Mouse (Mus musculus) mesoderm, embryonic 11.5 days (tissue): ENCODE results near the gene Dyrk2.
A peak's percentile ranks its signal among the peaks of the same experiment; 100 is the strongest.

ENCODE experiments used
- DNase-seq: peaks from one replicate; pipeline ENCODE4 v3.0.0-alpha.2; 2012; ENCODE audit warnings: low read depth, low spot score

The Dyrk2 gene

DNA sequence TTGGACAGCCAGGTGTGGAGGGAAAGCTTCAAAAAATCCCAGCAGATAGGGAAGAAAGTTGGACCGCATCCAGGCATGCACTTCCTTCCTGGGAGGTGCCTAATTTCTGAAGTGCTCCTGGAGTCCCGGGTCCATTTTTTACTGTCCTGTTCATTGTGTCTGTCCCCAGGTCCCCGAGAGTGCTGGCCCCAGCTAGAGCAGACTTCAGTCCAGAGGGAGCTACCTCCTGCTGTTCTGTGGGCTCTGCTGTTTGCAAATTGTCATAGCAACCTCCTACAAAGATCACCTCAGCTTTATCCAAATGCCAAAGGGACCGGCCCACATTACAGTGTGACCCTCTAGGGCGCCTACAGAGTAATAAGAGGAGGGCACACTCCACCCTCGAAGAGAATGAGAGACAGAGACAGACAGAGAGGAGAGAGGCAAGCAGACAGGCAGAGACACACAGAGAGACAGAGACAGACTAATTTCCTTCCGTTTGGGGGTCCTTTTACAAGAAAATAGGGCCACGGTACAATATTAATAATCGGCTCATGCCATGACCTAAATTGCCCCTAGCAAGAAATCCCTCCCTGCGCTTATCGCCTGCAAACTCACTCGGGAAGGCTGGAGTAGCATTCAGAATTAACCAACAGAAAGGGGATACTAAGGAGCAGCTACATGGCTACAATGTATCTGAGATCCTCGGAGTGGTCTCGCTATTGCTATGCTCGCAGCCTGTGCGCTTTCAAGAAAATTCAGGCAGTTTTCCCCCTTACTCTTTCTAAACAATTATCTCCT lies at the start of gene Dyrk2:
Gene Dyrk2 (minus strand): TSS at position 9 of the 780 bp plus-strand sequence.
- DNase-seq, result peak; percentile 69

DNA sequence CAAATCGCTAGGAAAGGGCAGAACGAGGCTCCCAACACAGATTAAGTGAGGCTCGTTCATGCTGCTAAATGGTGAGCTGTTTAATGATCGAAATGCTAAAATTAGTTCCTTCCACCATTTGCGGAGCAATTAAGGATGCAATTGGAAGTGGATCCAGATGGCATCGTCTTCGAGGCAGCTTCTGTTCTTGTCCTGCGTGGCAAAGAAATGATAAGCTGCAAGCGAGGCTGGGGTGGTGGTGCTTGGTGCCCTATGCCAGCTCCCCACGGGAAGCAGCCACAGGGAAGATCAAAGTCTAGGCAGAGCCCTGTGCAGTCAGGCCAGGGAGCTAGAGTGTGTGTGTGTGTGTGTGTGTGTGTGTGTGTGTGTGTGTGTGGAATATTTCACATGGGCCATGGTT lies 32.6 kb upstream of the Dyrk2 start:
- no peak for DNase-seq

DNA sequence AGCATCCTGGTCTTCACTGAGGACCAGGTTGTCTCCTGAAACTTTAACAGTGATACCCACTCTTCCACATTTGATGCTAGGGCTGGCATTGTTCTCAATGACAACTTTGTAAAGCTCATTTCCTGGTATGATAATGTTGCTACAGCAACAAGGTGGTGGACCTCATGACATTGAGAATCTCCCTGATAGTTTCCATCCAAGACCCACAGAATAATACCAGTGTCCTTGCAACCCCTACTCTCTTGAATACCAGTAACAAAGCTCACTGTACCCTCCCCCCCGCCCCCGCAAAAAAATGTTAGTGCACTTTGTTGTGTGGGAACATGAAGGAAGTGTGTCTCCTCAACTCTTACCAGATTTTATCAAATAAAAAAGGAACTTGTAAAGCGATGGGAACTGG lies 23.6 kb upstream of the Dyrk2 start:
- DNase-seq, result no peak

DNA sequence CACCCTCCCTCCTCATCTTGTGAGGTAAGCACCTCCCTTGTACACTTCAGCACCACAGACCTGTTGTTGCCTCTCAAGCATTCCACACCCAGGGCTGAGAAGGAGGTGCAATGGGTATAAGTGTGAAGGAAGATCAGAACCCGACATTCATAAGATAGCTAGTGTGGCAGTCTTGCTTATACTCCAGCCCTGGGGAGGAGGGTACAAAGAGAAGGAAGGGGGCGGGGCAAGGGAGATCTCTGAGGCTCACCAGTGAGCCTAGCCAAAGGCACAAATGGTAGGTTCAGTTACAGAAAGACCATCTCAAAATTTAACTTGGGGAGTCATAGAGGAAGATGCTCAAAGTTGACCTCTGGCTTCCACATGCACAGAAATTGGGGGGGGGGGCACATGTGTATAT lies 14.1 kb upstream of the Dyrk2 start:
- no peak for DNase-seq

DNA sequence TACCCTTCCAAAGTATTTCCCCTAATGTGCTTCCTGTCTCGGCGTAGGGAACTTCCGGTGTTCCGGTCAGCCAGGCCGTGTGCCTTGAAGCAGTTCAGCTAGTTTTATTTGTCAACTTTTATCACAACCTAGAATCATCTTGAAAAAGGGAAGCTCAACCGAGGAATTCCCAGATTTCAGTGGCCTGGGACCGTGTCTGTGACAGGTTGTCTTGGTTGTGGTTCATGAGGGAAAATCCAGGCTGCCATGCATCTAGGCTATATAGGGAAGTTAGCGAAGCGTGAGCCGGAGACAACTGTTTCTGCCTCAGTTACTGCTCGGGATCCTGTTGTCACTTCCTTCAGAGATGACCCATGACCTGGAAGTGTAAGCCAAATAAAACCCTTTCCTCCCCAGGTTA lies 13.3 kb upstream of the Dyrk2 start:
- no peak for DNase-seq

DNA sequence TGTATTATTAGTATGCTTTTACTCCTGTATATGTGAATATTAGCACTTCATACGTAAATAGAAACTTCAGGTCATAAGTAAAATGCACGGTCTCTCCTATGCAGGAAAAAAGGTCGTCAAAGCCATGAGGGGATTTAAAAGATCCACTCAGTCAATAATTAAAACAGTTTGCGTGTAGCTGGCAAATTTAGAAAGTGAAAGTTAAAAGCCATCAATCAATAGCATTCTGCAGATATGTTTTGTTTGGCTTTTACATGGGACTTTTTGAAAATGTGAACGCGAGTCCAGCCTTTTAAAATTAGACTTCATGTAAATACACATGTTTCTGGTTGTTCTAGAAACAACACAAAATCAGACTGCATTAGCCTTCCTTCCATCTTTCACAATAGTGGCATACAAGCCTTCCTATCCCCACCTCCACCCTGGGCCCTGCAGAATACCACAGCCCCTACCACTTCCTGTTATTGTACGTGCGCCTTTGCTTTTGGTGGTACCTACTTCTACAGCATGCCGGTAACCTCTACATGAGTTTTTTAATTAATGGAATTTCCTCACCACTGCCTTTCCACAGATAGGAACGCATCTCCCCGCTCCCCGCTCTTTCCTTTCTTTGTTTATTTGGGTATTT lies 12.4 kb upstream of the Dyrk2 start:
- no peak for DNase-seq

DNA sequence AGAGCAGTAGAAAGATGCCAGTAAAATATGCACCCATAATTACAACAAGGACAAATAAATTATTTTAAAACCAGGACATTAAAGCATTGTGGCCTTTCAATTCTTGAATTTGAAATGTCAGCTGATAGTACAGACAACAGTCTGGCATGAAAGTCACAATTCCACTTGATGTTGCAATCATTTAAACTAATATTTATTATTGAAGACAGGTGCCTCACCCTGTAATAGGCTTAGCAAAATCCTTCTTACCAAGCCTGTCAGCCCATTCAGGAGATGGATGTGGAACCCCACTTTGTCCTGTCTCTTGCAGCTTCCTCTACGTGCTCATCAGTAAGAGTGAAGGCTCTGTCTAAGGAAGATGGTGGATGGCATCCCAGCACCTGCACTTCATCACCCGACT lies 10.8 kb upstream of the Dyrk2 start:
- DNase-seq, result no peak

DNA sequence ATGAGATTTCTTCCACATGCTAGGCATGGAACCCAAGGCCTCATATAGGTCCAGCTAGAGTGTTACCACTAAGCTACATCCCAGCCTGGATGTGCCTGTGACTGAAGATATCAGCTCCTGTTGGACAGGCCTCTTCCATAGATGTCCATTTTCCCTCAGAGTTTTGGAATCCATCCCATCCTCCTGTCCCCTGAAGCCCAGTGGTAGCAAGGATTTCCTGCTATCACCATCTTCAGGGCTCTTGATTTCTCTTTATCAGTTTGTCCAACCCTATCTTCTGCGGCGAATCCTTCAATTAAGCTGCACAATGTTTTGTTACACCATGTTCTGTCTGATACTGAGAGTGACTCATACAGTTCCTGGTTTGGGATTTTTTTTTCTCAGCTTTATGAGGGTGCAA lies 2.2 kb upstream of the Dyrk2 start:
- DNase-seq, result no peak

DNA sequence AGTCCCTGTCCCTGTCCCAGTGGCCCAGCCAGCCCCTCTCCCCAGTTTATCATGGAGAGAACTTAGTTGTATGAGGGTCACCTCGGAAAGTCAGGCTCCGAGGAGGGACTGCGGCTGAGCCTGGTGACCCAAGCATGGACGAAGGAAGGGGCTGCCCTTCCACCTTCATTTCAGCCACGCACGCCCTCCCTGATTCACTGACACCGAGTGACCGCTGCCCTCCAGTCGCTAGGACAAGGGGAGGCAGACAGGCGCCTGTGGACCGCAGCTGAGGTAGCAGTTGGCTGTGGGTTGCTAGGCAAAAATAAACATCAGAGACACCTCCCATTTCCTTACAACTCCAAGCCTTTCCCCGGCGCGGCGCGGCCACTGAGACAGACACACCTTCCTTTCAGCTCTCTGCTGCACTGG lies 413 bp downstream of the Dyrk2 start:
- DNase-seq, result peak; percentile 81

DNA sequence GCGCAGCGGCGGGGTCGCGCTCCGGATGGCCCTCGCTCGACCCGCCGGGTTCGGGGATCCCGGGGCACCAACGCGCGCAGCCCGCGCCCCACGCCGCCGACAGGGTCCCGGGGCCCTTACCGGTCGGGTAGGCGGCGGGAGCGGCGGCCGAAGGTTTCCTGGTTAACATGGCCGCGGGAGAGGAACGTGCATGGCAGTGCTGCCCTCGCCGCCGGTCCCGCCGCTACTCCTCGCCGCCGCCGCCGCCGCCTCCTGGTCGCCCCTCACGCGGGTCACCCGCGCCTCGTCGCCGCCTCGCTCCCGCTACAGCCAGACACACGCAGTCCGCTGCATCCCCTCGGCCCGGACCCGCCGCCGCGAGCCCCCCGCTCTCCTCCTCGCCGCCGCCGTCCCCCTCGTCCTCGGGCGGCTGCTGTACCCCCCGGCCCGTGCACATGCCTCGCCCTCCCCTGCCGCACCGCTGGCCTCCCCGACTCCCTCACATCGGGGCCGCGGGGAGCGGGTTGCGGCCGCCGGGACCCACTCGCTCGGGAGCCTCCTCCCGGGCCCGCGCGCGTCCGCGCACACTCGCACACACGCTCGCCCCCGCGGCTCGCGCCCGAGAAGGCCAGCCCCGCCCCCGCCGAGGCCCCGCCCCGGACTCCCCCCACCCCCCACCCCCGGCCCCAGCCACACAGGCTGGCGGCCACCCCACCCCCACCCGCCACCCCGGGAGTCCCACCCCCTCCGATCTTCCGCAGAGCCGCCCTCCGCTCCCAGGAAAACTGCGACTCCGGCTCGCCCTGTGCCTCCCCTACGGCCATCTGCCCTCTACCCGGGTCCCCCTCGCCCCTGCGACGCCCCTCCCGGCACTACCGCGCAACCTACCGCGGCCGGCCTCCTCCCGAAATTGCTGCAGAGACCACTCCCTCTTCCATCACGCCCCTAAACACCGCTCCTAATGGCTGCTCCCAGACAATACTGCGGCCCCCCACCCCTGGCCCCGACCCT lies 1.1 kb downstream of the Dyrk2 start:
- peak; percentile 90 for DNase-seq

DNA sequence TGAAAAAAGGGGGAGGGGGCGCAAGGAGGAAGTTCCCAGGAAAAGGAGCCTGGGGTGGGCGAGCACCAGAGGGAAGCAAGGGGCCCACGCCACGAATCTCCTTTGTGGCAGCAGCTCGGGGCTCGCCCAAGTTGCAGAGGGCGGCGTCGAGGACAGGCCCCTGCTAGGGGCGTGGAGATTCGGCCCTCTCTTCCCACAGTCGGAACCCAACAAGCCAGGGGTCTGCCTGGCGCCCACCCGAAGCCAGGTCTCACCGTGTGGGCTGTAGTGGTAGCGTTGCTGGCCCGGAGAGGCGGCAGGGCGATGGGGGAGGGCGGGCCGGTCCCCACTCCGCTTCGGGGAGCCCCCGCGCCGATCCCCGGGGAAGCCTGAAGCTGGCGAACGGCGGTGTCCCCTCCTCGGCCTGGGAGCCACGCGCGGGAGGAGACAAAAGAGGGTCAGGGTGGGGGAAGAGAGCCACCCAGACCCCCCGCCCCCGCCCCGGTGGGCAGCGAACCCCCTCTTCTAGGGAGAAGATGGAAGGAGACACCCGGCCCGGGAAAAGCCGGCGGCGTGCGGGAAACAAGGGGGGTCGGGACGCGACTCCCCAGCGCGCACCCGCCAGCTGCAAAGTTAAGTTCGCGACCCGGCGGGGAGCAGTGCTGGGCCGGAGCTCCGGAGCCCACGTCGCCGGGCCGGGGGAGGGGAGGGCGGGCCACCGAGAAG lies 2.0 kb downstream of the Dyrk2 start:
- DNase-seq, result peak; percentile 60

DNA sequence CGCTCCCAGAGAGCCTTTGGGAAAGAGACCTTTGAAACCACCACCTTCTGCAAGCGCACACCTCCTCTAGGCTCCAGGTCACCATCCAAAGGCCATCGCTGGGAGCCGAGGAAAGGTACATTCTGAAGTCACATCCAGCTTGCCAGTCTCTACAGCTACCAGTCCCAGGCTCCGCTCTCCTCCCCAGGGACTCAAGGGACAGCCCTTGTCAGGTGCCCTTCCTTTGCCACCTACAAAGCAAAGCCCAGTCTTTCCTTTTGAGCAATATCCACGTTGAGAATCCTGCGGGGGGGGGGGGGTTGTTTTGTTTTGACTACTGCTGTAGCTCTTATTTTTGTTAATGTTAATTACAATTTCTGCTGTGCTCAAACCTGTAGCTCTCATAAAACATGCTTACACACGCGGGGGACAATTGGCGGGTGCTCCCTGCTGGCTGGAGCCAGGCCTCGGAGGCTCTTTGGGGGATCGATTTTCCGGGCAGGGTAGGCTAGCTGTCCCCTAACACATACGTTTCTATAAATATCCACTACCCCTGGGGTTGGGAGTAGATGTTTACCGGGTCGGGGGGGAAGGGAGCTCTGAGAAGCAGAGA lies 2.6 kb downstream of the Dyrk2 start:
- no peak for DNase-seq

DNA sequence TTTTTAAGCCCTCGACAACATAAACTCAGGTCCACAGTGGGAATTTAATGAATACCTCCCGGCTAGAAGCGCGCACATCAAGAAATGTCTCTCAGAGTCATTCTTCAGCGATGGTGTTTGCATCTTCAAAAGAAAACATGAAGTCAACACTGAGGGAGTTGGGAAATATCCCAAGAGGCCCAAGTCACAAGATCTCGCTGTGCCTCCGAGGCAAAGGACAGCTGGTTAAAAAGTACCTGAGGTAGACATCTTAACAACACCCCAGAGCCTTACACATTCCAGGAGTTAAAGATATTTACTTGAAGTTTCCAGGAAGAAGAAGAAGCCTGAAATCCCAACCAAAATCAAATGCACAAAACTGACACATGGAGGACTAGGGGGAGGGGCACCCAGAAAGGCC lies 5.0 kb downstream of the Dyrk2 start:
- DNase-seq, result no peak

DNA sequence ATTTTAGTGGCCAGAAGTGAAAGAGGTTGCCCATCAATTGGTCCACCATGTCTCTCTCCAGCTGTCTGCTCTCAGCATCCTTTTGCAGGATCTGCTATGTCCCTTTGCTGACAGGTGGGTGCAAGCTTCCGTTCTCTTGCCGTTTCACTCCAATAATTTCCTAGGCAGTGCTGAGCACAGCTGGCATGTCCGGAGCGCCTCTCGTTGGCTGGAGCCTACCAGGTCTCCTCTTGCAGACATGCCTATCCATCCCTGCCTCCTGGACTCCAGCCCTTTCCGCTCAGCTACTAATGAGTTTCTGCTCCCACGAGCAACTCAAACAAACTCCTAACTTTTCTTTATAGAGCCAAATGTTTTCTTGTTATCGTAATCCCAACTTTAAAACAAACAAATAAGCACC lies 6.4 kb downstream of the Dyrk2 start:
- DNase-seq, result no peak

DNA sequence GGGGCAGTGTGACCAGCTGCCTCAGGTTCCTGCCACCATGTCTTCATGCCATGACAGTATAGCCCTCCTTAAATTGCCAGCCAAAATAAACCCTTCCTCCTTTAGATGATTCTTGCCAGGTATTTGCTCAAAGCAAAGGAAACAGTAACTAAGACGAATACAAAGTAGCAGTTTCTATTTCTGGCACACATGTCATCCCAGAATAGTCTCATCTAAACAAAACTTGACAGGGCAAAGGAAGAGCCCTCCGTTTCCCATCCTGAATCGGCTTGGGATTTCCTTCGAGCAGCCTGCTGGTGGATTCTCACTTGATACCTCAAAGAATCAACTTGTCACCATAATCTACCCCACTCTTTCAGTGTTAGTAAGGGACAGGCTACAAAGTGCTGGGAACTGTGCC lies 7.8 kb downstream of the Dyrk2 start:
- no peak for DNase-seq

DNA sequence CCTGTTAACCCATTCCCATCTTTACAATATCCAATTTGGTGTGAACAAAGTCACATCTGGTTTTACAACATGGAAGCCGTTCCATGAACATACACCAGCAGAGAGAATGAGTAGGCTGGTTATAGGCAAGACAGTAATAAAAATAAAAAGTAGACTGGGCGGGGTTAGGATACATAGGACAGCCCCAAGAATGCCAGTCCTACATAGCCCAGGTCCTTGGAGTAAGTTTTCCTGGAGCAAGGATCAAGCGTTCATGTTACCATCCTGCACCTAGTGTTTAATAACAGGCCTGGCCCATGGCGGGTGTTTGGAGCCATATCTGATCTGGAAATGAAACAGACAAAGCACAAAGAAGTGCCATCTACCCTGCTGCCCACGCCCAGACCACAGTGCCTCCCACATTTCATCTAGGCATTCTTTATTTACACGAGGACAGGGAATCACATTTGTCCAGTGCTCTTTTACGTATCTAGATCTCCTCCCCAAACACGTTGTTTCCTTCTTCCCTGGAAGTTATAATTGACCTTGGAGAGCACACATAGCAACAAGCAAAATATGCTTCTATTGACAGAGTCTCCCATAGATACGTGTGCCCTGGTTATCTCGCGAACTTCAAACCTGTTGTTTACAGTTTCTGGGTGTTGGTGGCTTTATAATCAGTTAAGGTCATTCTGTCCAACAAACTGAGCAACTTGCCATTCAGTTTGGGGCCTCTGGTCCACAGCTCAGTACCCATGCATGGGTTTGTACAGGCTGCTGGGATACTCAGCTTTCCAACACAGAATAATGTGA lies 8.6 kb downstream of the Dyrk2 start:
- no peak for DNase-seq

DNA sequence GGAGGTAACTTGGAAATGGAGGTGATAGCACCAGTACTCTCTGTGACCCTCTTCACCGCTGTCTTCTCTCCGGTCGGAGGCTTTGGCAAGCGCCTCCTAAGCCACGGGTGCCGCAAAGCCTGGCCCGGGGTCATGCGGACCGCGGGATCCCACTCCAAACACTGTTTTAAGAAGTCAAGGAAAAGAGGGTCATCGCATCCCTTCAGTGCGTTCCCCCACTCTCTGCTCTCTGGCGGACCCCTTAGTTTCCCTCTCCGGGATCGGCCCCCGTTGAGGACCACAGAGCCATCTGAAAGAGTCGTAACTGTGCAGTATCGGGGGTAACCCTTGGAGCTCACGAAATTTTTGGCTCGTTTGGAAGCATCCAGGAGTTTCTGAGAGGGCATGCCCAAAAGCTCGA lies 10.4 kb downstream of the Dyrk2 start:
- DNase-seq, result no peak

DNA sequence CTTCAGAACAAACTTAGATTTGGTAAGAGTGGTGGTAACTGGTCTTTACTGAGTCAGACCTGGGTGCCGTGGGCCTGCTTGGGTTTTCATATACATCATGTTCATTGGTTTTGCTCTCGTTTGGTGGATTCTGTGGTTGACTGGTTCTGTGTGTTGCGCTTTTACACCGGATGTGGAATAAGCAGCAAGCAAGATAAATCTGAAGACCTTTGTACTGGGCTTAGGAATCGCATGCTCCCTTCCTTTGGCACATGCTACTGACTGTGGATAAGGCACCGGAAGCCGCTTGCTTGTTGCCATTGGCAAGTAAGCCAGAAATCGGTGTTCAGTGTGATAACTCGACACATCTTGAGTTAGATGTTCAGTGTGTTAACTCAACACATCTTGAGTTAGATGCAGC lies 15.4 kb downstream of the Dyrk2 start:
- no peak for DNase-seq

DNA sequence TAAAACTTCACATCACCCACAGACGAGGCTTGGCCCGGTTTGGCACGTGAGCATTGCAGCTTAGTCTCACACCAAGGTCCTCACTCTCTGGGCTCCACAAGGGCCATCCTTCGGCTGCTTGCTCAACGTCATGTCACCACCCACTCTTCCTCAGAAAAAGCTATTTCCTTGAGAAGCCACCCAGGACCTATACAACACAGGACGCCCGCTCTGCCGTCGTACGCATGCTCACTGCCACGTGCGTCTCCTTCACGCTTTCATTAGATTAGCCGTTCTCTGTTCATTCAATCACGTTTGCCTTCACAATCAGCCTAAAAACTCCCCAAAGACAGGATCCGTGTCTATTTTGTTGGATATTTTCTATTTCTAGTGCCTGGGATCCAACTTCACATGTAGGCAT lies 17.5 kb downstream of the Dyrk2 start:
- no peak for DNase-seq

DNA sequence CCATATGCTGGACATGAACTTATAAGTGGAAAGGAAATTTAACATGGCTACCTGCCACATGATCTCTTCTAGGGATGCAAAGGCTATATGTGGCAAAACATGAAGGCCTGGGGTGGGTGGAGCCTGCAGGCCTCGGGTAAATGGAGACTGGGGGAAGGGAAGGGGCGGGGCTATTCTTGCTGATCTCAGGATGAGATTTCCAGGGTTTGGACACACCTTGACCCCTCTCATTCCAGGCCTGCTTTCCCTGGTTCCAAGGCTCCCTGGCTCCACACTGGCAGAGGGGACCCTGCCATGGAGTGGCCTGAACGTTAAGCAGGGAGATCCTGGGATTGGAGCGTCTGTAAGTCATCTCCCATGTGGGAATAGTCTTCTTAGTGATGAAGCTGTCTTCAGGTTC lies 21.5 kb downstream of the Dyrk2 start:
- no peak for DNase-seq
